8 mouse cellular contexts compared by ENCODE assay signal in genomic region chr1:133911456-133911855, GRCm38 (mm10). TPM values are rescaled to one million over a fixed set of nuclear protein-coding genes. Genes with fewer than 3 reads are reported as not detected.
A peak's percentile ranks its signal among the peaks of the same experiment; 100 is the strongest.
DNase-seq lines count a peak whose midpoint lies in the region; ATAC-seq lines count a peak whose summit lies in the region.

No protein-coding gene starts in this region.

- 27% methylated on average over 4 of the region's 4 CpGs for WGBS in heart, embryonic 11.5 days (ENCODE audit: insufficient replicate concordance)

- H3K4me1 ChIP-seq in heart, embryonic 11.5 days (ENCODE audit: control insufficient read depth, insufficient read depth, low read length) = peaks cover 19% of the 10 kb centered on the region

- H3K27ac ChIP-seq in heart, embryonic 11.5 days (ENCODE audit: low read depth, low read length) = no peak overlapping the region

- peaks cover 13% of the 10 kb centered on the region for H3K27me3 ChIP-seq in heart, embryonic 11.5 days (ENCODE audit: control insufficient read depth, insufficient read depth, low read length)

- DNase-seq in heart, adult 18-20 months = peak; percentile 77 to 91
- peak; percentile 89 for DNase-seq in 3T3-L1 (ENCODE audit: low read depth, low spot score)
- peak; percentile 54 for DNase-seq in WW6 (ENCODE audit: low read depth, low spot score)
- DNase-seq in embryo, embryonic 11 days = peak; percentile 83
- DNase-seq in induced T-regulatory cell, adult 2 months (ENCODE audit: low read depth) = peak; percentile 73
- DNase-seq in lung, postnatal 25 days (ENCODE audit: low spot score) = peak; percentile 69
- DNase-seq in thymus, postnatal 0 days (ENCODE audit: low spot score) = peak; percentile 40

- no peaks in the 10 kb centered on the region for H3K36me3 ChIP-seq in heart, embryonic 11.5 days (ENCODE audit: control insufficient read depth, insufficient read depth, low read length)

- H3K9me3 ChIP-seq in heart, embryonic 11.5 days (replicated peaks; ENCODE audit: control insufficient read depth, low read length) = no peaks in the 10 kb centered on the region

- no peak overlapping the region for H3K4me2 ChIP-seq in heart, embryonic 11.5 days

- ATAC-seq in heart, embryonic 11.5 days (replicated peaks; ENCODE audit: insufficient number of reproducible peaks, low FRiP score, low TSS enrichment) = no peak

- no peak overlapping the region for H3K4me3 ChIP-seq in heart, embryonic 11.5 days (ENCODE audit: low read depth, low read length)

- H3K9ac ChIP-seq in heart, embryonic 11.5 days (ENCODE audit: low read depth, low read length) = no peak overlapping the region

RNA-seq across cellular contexts. Expression of gene Optc, which starts 3.7 kb away (rescaled TPM):
- total RNA-seq in heart, adult 18-20 months (2021) = under 1 TPM; 0.23 to 0.37 TPM
- 0.21 and 1.0 TPM in 2 replicates for polyA plus RNA-seq in heart, embryonic 11.5 days (2014; fragmentation: Nextera tagmentation; extraction: Ambion mirVana)
- polyA plus RNA-seq in thymus, postnatal 0 days (2015; fragmentation: Nextera tagmentation; extraction: Ambion mirVana) = 0.12 and 0.42 TPM in 2 replicates

RNA-seq across cellular contexts. Expression of gene Prelp, which starts 9.8 kb away (rescaled TPM):
- 10 to 100 TPM; 23.4 to 28.7 TPM for total RNA-seq in heart, adult 18-20 months (2021)
- polyA plus RNA-seq in heart, embryonic 11.5 days (2014; fragmentation: Nextera tagmentation; extraction: Ambion mirVana) = 0.55 and 1.1 TPM in 2 replicates
- 1.1 and 1.6 TPM in 2 replicates for polyA plus RNA-seq in thymus, postnatal 0 days (2015; fragmentation: Nextera tagmentation; extraction: Ambion mirVana)
